Mouse (Mus musculus) stomach, postnatal 0 days (tissue): ENCODE results near the gene Dedd2. TPM values are rescaled to one million over a fixed set of nuclear protein-coding genes. Genes with fewer than 3 reads are reported as not detected.

Experiments
- ATAC-seq: fragments of 200-750 bp; cut with Nextera tagmentation; 2 replicates; pipeline ENCODE4 v1.8.0; 2017; ENCODE audit not compliant: low FRiP score, low TSS enrichment
- DNase-seq: peaks from one replicate; pipeline ENCODE4 v3.0.0-alpha.2; 2016; ENCODE audit warnings: low spot score
- H3K27ac ChIP-seq: fragments of 300-500 bp; sonication (generic); replicated peaks from 2 replicates; pipeline ENCODE4 v1.5.1; 2014; ENCODE audit warnings: mild to moderate bottlenecking, control low read depth
- H3K27me3 ChIP-seq: fragments of 300-500 bp; sonication (generic); 2 replicates; pipeline ENCODE4 v1.6.1; 2014; ENCODE audit warnings: low read length; ENCODE audit not compliant: control insufficient read depth, insufficient read depth
- H3K36me3 ChIP-seq: fragments of 300-500 bp; sonication (generic); 2 replicates; pipeline ENCODE4 v1.6.1; 2014; ENCODE audit warnings: low read length, mixed read lengths; ENCODE audit not compliant: control insufficient read depth, insufficient read depth
- H3K4me1 ChIP-seq: fragments of 300-500 bp; sonication (generic); replicated peaks from 2 replicates; pipeline ENCODE4 v1.6.1; 2014; ENCODE audit warnings: antibody characterized with exemption; ENCODE audit not compliant: control insufficient read depth, insufficient read depth
- H3K4me2 ChIP-seq: fragments of 300-500 bp; sonication (generic); replicated peaks from 2 replicates; pipeline ENCODE4 v1.6.1; 2014; ENCODE audit warnings: low read depth, mild to moderate bottlenecking, control low read depth, moderate library complexity
- H3K4me3 ChIP-seq: fragments of 300-500 bp; sonication (generic); 2 replicates; pipeline ENCODE4 v1.5.1; 2014; ENCODE audit warnings: low read depth, low read length, control low read depth
- H3K9ac ChIP-seq: fragments of 300-500 bp; sonication (generic); 2 replicates; pipeline ENCODE4 v1.6.1; 2014; ENCODE audit warnings: mild to moderate bottlenecking, low read length, control low read depth, mixed read lengths
- H3K9me3 ChIP-seq: fragments of 300-500 bp; sonication (generic); 2 replicates; pipeline ENCODE4 v1.6.1; 2016; ENCODE audit warnings: low read length; ENCODE audit not compliant: control insufficient read depth
- CTCF ChIP-seq: IDR thresholded peaks from 2 replicates; pipeline ENCODE4 v1.5.1; 2016; ENCODE audit warnings: antibody characterized with exemption, low read depth, mild to moderate bottlenecking, moderate library complexity
- EP300 ChIP-seq: optimal IDR thresholded peaks from 2 replicates; pipeline ENCODE3; 2016; ENCODE audit warnings: antibody characterized with exemption
- WGBS: fragments of 180-500 bp; shearing (Covaris S2); extraction: QIAGEN DNeasy Blood & Tissue Kit; methylation state at CpG from one replicate; pipeline ENCODE4 v1.1.7; 2014; 5-methylcytosine and 5-hydroxymethylcytosine counted together
- polyA plus RNA-seq: library from polyadenylated mRNA; unstranded; fragments of >200 nt; fragmentation: Nextera tagmentation; extraction: Ambion mirVana; gene quantifications from 2 replicates; pipeline ENCODE4 v1.2.1, GENCODE M21; 2015

Dedd2 gene
- polyA plus RNA-seq, 1 experiment from 2014 or later, result 20.0 TPM

DNA sequence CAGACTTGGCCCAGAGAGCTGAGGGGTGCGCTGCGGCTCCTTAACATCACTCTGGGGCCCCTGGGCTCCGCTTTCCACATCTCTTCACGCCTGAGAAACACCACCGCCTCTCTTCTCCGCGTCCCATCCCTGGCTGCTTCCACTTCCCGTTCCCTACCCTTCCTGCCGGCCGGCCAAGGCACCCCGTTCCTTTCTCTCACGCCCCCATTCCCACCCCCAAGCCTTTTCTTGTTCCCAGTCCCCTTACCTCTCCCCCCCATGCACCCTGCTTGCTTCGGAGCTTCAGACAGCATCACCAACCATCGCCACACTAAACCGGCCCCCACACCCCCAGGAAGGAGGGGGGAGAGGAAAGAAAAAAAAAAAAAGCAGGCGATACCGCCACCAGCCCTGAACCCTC is 42.1 kb downstream of the Dedd2 start:
- Histone ChIP-seq H3K9ac (no peak overlapping the region), H3K36me3 (no peaks in the 10 kb centered on the region), H3K4me2 (peak overlapping the region; percentile 78; the same call in 1 of the 2 replicates), H3K4me1 (no peaks in the 10 kb centered on the region; the same call in 1 of the 2 replicates), H3K27ac (no peak overlapping the region), H3K27me3 (peaks cover 26% of the 10 kb centered on the region; the same call in 1 of the 2 replicates), H3K9me3 (no peaks in the 10 kb centered on the region), H3K4me3 (peak overlapping the region; percentile 43; the same call in 1 of the 2 replicates)
- DNase-seq, result no peak
- TF ChIP-seq EP300 (no peak), CTCF (no peak)
- 2% methylated on average over 14 of the region's 17 CpGs for WGBS
- ATAC-seq, result no peak

DNA sequence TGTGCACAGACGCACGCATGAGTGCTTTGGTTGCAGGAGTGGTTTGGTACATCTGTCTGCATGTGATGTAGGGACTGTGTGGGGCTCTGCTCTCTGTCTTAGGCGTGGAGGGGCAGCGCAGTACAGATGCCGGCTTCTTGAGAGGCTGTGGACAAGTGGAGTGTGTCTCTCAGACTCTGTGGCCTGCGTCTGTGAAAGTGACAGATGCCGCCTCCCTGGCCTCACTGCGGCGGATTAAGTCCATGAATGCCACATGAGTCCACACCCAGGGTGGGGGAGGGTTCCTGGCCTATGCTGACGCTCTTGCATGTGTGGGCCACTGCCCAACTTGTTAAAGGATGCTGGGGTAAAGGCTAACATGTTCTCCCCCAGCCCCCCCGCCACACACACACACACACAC is 46.1 kb downstream of the Dedd2 start:
- no peak for TF ChIP-seq EP300
- no peak for TF ChIP-seq CTCF
- ATAC-seq (no peak), DNase-seq (no peak)
- Histone ChIP-seq H3K4me2 (no peak overlapping the region), H3K27ac (no peak overlapping the region), H3K9ac (no peak overlapping the region), H3K4me3 (no peak overlapping the region), H3K27me3 (peaks cover 12% of the 10 kb centered on the region; the same call in 1 of the 2 replicates), H3K36me3 (no peaks in the 10 kb centered on the region), H3K4me1 (no peaks in the 10 kb centered on the region), H3K9me3 (no peaks in the 10 kb centered on the region)
- 49% methylated on average over 11 of the region's 11 CpGs for WGBS

- 28% methylated on average over 5 of the region's 5 CpGs for WGBS
- ATAC-seq (no peak), DNase-seq (no peak)
- H3K4me3 ChIP-seq, result no peak overlapping the region
- no peaks in the 10 kb centered on the region for H3K4me1 ChIP-seq
- TF ChIP-seq EP300 (no peak), CTCF (no peak)
- H3K9ac ChIP-seq, result no peak overlapping the region
- H3K27me3 ChIP-seq, result peaks cover 7% of the 10 kb centered on the region; the same call in 1 of the 2 replicates
- no peak overlapping the region for H3K4me2 ChIP-seq
- no peaks in the 10 kb centered on the region for H3K9me3 ChIP-seq
- H3K27ac ChIP-seq, result no peak overlapping the region
- no peaks in the 10 kb centered on the region for H3K36me3 ChIP-seq
Measured at GRCm38 (mm10) chr7:25172669-25173068, 47.7 kb downstream of the Dedd2 start.

DNA sequence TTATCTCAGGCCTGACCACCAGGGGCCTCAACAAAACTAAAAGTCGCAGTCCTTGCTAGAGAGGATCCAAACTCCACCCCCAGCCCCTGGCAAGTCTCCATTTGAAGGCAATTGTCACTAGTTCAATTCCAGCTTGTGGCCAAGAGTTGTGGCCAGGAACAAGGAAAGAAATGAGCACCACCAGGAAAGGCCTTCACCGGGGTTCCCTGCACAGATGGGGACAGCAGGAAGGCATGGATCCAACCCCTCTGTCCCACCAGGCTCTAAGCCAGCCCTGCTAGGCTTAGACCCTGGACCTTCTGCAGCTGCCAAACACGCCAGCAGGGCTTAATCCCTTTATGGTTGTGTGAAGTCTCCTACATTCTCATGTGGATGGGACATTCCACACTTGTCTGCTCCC is 49.8 kb downstream of the Dedd2 start:
- no peaks in the 10 kb centered on the region for H3K27me3 ChIP-seq
- WGBS, result 28% methylated on average over 3 of the region's 3 CpGs
- H3K4me3 ChIP-seq, result no peak overlapping the region
- DNase-seq (no peak), ATAC-seq (no peak)
- H3K4me1 ChIP-seq, result no peaks in the 10 kb centered on the region
- H3K9ac ChIP-seq, result no peak overlapping the region
- H3K36me3 ChIP-seq, result no peaks in the 10 kb centered on the region
- H3K4me2 ChIP-seq, result no peak overlapping the region
- TF ChIP-seq CTCF (no peak), EP300 (no peak)
- no peaks in the 10 kb centered on the region for H3K9me3 ChIP-seq
- H3K27ac ChIP-seq, result no peak overlapping the region

DNA sequence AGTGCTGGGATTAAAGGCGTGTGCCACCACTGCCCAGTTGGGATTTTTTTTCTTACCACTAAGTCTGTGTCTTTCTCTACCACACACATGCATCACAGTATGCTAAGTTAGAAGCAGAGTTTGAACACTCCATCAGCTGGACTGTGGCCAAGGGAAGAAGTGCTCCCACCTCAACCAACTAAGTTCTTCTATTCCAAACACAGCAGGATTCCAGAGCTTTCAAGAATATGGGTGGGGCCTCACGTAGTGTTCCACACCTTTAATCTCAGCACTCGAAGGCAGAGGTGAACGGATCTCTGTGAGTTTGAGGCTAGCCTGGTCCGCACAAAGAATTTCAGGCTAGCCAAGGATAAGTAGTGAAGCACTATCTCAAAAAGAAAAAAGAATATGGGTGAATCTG is 54.3 kb downstream of the Dedd2 start:
- H3K4me3 ChIP-seq, result no peak overlapping the region
- no peak overlapping the region for H3K9ac ChIP-seq
- H3K9me3 ChIP-seq, result no peaks in the 10 kb centered on the region
- TF ChIP-seq EP300 (no peak), CTCF (no peak)
- no peaks in the 10 kb centered on the region for H3K36me3 ChIP-seq
- ATAC-seq, result no peak
- WGBS, result 65% methylated on average over 5 of the region's 5 CpGs
- DNase-seq, result no peak
- H3K27ac ChIP-seq, result no peak overlapping the region
- no peaks in the 10 kb centered on the region for H3K27me3 ChIP-seq
- H3K4me1 ChIP-seq, result no peaks in the 10 kb centered on the region
- H3K4me2 ChIP-seq, result no peak overlapping the region

DNA sequence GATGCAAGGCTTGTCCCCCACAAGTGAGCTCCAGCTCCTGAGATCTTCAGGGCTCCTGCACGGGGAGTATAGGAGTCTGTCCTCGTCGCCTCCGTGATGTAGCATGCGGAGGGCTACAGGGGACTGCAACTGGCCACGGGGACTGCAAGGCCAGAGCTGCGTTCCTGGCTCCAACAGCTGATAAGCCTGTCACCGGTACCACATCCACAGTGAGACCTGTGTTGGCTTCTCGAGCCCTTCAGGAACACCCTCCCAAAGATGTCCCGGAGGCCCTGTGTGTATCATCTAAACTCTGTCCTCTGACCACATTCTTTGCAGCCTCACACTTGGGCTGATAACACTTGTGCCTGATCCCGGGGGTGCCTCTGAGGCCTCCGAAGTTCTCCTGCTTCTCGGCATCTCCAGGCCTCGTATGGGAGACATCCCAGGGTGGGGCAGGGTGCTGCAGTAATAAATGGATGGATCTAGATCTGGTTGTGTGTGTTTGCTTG is 64.2 kb downstream of the Dedd2 start:
- no peak for DNase-seq
- no peak overlapping the region for H3K27ac ChIP-seq
- no peak for ATAC-seq
- H3K4me3 ChIP-seq, result no peak overlapping the region
- no peaks in the 10 kb centered on the region for H3K4me1 ChIP-seq
- WGBS, result 24% methylated on average over 14 of the region's 14 CpGs
- no peaks in the 10 kb centered on the region for H3K36me3 ChIP-seq
- no peaks in the 10 kb centered on the region for H3K27me3 ChIP-seq
- H3K9me3 ChIP-seq, result no peaks in the 10 kb centered on the region
- H3K9ac ChIP-seq, result no peak overlapping the region
- no peak overlapping the region for H3K4me2 ChIP-seq
- no peak for TF ChIP-seq CTCF
- TF ChIP-seq EP300, result no peak
